Mouse (Mus musculus) skeletal muscle tissue, adult 2 months (tissue): Measurements from ENCODE around the gene Ehd1.
"Not testable (repeated sequence)": the region's sequence is repeated elsewhere in the genome, so short reads cannot be mapped to it uniquely, and the experiment has no call there.

Experiments used
- DNase-seq: peaks from one replicate; pipeline ENCODE4 v3.0.0-alpha.2; 2012; ENCODE audit warnings: low read depth, low spot score

Gene Ehd1

DNA sequence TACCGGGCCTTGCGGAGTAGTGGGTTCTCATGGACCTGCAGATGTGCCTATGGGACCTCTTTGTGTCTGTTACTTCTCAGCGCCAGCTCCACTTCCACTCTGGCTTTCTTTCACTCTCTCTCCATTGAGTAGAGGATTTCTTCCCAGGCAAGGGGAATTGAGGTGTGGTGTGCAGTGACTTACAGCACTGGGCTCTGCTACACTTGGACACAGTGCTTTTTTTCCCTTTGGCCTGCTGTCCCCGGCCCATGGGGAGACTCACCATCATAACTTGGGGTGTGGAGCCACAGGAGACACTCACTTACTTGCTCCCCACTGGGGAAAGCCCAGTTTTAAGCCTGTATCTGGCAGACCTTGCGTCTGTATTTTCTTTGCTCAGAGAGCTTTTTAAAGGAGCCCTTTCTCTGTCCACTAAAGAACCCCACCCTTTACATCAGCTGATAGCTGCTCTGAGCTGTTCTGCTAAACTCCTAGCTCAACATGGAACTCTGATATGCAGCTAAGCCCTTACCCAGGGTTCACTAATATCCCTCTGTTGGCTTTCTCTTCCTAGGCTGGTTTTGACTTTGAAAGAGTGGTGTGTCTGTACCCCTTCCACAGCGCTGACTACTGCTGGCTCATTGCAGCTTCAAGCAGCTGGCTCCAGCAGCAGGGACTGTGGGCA lies 3.1 kb downstream of the Ehd1 start:
- DNase-seq = no peak

DNA sequence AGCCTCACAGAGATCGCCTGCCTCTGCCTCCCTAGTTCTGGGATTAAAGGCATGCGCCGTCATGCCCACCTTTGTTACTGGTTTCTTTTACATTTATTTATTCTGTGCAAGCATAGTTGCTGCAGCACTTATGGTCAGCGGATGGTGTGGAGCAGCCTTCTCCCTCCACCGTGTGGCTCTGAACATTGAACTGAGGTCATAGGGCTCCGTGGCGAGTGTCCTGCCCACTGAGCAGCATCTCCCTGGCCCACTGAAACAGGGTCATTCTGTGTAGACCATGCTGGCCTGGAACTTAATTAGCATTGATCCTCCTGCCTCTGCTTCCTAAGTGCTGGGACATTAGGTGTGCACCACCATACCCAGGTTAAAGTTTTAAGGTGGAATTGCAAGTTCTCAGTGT lies 4.0 kb downstream of the Ehd1 start:
- no peak for DNase-seq

DNA sequence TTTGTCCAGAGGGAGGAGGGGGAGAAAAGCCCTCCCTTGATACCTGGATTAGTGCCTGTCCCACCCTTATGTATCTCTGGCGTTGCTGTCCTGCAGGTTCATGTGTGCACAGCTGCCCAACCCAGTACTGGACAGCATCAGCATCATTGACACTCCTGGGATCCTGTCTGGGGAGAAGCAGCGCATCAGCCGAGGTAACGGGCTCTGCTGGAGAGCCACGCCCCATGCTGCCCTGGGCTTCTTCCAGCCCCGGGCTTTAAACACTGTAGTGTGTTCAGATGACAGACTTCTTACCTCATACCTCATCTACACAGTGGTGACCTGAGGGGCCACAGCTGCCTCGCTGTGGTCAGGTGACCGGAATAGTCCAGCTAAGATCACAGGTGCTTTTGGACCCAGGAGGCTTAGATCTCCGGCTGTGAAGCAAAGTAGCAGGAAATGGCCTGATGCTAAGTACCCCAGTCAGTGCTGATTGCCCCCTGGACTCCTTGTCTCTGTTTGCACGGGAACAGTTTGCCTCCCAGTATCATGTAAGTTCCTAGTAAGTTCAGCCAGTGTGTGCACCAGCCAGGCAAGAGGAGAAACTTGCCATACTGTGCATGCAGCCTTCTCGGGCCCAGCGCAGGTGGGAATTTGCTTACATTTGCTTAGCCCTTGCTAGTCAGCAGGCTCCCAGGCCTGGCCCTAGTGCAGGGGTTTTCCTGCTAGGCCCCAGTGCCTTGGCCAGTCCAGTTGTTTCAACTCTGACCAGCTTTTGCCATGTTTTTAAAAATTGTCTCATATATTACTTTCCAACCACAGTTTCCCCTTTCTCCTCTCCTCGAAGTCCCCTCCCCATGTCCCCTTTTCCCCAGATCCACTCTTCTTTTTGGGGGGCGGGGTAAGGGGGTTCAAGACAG lies 4.8 kb downstream of the Ehd1 start:
- no peak for DNase-seq

DNA sequence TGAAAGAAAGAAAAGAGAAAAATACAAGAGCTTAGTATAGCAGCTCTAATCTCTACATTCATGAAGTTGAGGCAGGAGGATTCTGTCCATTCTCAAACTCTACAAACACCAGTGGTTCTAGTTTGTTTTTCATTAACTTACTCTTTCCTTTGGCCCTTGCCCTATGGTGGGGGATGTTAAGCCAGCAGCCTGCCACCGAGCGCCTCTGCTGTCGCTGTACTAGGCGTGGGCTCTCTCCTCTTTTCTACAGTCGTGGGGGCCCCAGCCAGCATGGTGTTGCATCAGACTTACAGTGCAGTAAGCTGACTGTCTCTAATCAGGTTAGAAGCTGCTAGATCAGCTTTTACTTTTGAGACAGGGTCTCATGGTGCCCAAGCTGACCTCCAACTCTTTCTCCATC lies 6.5 kb downstream of the Ehd1 start:
- no peak for DNase-seq

DNA sequence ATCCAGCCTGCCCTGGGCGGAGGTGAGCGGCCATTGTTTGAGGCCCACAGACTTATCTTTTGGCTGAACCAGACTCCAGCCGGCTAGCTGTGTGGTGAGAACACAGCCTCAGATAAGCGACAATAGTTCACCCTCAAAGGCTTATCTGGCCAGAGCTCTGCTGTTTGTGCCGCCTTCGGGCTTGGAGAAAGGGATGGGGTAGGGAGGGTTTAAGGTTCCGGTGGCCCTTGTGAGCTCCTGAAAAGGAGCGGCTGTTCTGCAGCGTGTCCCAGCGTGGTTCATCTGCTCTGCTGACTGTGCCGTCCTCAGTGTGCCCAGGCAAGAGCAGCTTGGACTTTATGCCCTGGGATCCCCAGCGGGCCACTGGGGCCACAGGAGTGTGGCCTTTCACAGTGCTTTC lies 8.0 kb downstream of the Ehd1 start:
- DNase-seq = no peak

DNA sequence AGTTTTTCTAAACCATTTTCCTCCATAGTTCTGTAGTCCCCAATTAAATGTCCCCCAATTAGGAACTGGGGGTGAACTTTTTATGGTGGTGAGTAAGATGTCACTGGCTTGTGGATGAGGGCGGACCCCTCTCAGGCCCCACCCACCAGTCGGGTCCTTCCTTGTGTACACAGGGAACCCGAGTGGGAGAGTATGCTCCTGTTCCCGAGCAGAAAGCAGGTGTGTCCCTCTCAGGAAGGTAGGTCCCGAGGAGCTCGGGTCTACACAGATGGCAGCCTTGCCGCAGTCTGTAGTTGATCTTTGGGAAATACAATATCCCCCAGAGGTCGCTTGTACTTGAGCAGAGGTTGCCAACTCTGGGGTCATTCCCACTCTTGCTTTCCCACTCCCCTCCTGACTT lies 8.7 kb downstream of the Ehd1 start:
- DNase-seq = no peak

DNA sequence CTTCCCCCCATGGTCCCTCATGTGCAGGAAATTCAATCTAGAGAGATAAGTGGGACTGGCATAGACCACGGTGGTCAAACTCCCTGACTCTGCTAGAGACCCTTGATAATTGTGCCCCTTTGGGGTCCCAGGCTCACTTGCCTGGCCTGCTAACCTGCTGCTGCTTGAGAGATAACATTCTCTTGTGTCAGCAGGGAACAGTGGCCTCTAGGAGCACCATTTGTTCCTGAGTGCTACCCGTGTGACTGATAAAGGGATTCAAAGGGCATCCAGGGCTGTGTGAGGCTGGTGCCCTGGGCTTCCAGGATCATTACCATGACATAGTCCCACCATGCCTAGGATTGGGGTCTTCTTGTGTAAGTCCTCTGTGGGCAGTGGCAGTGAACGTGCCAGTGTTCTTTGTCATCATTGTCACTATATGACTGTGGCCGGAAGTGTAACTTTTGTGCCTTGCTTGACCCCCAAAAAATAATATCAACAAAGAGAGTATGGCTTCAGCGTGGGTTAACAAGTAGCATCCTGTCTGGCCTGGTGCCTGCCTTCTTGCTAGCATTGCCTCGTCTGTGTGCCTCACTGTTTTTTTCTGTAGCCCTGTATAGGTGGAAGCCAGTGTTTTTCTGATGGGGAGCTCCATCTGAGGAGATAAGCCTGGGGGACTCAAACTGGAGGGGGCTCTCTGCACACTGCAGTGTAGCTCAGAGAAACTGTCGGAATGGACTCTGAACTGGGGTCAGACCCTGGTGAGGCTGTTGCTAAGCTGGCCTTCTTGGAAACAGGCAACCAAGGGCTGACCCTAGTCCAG lies 9.3 kb downstream of the Ehd1 start:
- no peak for DNase-seq

DNA sequence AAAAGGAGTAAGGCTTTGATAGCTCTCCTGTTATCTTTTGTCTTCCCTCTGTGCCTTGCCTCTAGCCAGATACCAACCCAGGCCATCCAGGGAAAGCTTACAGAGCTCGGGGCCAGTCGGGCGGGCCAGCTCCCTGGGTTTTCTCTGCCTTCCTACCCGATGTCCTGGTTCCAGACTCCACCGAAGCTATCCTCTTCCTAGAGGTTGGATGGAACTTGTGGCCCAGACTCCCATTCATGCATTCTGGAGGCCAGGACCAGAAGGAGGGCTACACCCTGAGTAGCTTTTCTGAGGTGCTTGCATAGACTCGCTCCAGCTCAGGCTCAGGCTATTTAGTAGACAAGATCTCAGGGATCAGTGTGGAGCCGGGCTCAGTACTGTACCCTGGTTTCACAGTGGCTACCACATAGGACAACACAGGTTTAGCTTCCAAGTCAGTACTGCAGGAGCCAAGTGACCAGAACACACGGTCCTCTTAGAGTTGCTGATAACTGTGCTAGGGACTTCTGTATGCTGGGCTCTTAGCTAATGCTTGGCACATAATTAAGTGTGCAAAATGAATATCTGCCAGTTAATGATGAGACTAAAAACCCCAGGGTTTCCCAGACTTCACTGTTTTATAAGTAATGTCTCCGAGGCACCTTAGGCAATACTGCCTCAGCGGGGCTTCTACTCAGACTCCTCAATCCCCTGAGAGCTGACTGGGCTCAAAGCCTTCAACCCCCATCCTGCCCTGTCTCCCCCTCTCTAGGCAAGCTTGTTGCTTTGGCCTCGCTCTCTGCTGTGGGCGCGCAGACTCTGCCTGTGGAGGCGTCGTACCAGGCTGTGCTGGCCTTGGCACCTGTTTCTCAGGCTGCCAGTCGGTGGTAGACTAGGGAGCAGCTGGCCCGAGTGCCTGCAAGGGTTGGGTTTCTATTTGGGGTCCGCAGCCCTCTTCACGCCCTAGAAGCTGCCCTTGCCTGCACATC lies 10.2 kb downstream of the Ehd1 start:
- DNase-seq = no peak

DNA sequence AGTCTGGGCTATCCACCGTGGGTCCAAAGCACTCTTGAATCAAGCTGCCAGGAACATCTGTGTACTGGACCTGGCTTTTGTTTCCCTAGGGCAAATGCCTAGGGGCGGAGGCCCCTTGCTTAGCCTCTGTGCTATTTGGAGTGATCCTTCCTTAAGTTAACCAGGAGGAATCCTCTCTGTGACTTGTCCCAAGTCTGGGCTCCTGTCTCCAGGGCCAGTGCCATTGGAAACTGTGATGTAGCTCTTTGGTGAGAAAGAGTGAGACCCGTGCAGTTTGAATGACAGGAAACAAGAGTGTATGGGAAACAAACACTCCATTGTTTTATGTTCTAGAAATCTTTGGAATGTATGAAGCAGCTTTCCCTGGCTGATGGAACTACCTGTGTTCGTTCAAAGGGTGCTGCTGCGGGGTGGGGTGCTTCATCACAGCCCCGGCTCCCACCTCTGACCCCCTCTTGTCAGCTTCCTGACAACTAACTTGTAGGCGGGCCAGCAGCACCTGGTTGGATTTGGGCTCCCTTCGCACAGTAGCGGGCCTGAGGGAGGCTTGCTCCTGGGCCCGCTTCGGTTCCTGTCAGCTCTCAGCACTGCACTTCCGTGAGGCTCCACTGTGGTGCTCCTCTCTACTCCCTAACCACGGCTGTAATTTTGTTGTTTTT lies 11.8 kb downstream of the Ehd1 start:
- DNase-seq = no peak

DNA sequence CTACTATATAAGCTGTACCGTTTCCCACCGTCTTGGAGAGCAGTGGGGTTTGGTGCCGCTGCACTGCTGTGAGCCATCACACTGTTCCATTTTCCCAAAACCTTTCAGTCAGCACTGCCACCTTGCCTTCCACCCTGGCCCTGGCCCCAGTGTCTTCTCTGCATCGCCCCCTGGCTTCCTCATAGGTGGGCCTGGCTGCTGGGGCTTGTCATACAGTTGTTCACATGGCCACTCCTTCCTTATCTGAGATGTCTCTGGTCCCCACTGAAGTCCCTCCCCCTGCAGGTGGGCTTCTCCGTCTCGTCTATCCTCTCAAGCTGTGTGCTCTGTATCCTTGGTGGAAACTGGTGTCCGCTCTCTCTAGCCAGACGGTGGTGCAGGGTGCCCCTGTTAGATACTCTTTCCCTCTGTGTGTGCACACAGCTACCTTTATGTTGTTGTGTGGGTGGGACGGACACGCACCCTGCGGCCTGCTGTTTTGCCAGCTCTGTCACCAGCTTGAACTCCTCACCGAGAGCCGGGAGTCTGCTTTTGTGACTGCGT lies 13.2 kb downstream of the Ehd1 start:
- DNase-seq = no peak

DNA sequence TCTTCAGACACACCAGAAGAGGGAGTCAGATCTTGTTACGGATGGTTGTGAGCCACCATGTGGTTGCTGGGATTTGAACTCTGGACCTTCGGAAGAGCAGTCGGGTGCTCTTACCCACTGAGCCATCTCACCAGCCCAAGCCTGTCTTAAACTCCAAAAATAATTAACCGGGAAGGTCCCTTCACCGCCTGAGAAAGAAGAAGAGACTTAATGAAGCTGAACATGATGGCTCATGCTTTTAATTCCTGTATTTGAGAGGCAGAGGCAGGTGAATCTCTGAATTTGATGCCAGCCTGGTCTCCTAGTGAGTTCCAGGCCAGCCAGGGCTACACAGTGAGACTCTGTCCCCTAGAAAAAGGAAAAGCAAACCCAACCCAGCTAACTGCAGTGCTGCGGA lies 14.2 kb downstream of the Ehd1 start:
- DNase-seq = not testable (repeated sequence)

DNA sequence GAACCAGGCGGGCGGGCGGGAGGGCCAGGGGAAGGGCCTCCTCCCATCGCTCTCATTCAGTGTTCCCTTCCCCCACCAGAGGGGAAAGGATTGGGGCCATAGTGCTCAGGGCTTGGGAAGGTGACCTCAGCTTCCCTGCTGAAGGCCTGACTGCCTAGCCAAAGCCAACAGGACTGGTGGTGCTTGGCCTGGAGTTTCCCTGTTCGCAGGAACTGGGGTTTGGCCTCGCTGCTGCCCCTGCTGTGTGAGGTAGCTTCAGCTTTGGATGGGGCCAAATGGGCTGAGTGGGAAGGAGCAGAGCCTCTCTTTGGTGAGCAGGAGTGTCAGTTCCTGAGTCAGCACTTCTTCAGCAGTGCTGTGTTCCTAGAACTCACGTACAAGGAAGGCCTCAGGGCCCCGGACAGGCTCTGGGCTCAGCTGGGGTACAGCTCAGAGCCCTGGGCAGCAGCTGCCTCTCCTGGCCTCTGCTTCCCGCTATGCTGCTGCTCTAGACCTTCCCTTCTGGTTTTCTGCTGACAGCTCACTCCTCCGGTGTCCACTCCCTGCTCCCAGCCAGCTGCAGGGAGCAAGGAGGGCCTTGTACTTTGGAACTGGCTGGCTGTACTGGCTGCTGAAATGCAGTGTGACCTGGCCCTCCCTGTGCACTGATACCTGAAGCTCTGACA lies 14.7 kb downstream of the Ehd1 start:
- peak; percentile 76 for DNase-seq

DNA sequence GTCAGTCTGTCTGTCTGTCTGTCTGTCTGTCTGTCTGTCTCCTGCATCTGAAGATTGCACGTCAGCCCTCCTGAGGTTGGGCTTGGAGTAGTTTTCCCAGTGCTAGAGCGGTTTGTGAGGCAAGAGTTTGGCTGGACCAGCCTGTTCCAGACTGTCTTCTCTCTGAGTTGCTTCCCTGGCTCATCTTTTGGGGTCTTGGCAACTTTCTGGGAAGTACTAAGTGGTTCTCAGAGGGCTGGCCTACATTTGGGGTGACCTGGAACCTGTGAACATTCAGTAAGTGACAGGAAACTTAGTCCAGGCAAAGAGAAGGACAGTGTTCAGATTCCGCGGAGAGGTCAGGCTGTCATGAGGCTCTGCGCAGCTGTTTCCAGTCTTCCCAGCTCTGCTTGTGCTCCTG lies 15.7 kb downstream of the Ehd1 start:
- no peak for DNase-seq

DNA sequence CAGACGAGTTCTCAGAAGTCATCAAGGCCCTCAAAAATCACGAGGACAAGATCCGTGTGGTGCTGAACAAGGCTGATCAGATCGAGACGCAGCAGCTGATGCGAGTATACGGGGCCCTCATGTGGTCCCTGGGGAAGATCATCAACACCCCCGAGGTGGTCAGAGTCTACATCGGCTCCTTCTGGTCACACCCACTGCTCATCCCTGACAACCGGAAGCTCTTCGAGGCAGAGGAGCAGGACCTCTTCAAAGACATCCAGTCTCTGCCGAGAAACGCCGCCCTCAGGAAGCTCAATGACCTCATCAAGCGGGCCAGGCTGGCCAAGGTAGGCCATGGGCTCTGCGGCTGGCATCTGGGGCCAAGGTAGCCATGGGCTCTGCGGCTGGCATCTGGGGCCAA lies 17.8 kb downstream of the Ehd1 start:
- DNase-seq = no peak

DNA sequence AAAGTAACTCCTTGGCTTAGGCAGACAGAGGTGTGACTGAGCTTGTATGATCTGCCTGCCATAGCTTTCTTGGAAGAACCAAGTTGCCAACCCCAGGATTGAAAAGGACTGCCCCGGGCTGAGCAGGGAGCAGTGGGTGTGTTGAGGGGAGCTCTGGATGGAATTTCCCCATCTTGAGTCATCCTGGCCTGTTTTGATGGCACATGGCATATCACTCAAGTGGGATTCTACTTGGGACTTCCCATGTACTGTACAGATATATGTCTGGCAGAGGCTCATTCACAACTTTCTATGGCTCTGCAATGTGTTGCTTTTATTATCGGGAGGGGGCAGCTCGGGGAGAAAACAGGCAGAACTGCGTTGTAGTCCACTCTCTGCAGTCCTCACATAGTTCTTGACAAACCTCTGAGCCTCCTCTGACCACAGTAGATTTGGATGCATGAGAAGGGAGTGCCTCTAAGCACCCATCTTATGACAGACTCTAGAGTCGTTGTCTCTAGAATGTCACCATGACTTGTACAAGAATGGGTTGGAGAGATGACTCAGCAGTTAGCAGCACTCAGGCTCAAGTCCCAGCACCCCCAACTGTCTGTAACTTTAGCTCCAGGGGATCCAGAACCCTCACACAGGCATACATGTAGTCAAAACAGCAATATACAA lies 20.2 kb downstream of the Ehd1 start:
- no peak for DNase-seq

DNA sequence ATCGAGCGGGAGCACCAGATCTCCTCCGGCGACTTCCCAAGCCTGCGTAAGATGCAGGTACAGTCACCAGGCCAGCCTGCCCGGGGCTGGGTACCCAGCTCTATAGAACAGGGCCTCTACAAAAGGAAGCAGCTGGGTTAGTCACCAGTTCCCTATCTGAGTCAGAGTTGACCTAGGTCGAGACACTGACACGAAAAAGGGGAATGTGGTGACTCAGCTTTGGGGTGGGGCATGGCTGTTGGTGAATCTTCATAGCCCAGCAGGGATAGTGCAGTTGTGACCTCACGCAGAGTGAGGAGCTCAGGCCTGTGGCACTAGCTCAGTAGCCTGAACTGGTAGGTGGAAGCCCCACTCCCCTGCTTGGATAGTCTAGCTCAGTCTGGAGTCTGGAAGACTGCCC lies 21.1 kb downstream of the Ehd1 start:
- DNase-seq = peak; percentile 76

DNA sequence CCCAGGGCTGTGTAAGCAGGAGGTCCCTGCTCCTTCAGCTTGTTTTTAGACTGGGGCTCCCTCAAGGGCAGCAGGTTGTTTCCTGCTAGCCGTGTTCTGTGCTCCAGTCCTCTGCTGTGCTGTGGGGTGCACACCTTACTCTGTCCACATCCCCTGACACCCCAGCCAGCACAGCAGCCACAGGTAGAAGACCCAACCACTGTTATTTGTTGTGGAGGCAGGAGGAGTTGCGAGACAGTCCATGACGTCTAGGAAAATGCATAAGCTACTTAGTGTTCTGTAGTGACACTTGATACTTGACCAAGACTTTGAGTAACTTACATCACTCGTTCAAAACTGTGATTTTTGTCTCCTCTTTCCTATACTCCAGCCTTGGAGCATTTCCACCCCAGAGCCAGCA lies 22.5 kb downstream of the Ehd1 start:
- DNase-seq = no peak

DNA sequence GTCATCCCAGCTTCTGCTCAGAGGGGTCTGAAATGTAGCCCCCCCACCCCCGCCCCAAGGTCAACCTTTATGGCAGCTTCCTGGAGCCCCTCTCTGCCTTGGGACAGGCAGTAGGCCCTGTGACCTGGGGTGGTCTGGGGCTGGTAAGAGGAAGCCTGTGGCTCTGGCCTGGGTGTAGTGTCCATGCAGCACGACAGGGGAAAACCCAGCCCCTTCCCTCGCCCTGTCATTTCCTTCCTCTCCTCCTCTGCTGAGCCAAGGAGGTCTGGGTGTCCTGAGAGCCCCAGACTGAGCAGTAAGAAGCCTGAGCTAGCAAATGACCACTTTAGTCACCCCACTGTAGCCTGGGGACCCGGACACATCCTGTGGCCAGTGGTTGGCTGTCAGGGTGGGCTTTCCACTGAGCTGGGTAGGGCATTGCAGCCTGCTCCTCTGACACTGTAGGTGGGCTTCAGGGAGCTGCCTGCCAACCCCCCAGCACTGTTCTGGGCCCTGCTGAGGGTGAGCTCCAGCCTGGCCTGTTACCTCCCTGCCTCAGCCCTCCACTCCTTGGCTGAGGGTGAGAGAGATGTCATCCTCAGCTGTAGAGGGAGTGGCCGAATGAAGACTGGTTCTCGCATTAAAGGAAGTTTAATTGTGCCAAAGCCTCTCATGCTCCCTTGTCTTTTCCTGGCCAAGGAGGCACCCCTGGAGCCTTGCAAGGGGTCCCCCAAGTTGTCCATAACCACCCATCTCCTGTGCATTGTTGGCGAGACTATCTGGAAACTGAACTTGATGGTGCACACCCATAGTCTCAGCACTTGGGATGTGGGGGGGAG lies 23.1 kb downstream of the Ehd1 start:
- no peak for DNase-seq
